ENCODE assay signal across 8 mouse cellular contexts in the genomic region with DNA sequence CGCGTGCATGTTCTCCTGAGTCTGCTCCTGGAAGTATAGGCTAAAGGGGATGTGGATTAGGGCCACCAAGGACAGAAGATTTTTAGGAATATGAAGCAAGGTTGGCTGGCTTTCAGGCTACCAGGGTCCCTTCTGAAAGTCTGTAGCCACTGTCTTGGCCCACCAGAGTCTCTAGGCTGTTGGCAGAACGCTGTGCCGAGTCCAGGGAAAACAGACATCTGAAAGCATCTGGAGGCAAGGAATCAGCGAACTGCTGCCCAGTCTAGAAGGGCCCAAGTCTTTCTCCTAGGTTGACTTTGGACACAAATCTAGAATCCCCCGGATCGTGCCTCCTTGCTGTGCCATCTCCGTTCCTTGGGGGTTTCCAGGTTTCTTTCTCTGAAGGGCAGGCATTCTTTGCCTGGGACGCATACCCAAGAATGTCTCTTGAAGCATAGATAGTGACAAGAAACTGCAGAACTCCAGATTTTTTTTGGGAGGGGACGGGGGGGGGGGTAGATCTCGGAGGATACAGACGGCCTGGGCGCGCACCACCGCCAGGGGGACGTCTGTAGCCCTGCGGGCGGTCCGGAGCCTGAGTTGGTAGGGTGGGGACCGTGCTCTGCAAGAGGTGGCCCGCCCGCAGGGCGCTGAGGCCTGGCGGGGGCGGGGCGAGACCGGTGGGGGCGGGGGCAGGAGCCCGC. TPM values are rescaled to one million over a fixed set of nuclear protein-coding genes. Genes with fewer than 3 reads are reported as not detected.
A peak's percentile ranks its signal among the peaks of the same experiment; 100 is the strongest.
DNase-seq lines count a peak whose midpoint lies in the region; ATAC-seq lines count a peak whose summit lies in the region.

No protein-coding gene starts in this region.

- WGBS in liver, embryonic 15.5 days (ENCODE audit: insufficient replicate concordance) = 8% methylated on average over 29 of the region's 29 CpGs
- WGBS in neural tube, embryonic 12.5 days = 7% methylated on average over 29 of the region's 29 CpGs

- H3K27me3 ChIP-seq in liver, embryonic 15.5 days = peaks cover 45% of the 10 kb centered on the region
- H3K27me3 ChIP-seq in neural tube, embryonic 12.5 days (replicated peaks) = no peaks in the 10 kb centered on the region

- ATAC-seq in liver, embryonic 15.5 days (ENCODE audit: insufficient read depth) = peak; percentile 62
- ATAC-seq in neural tube, embryonic 12.5 days (ENCODE audit: low FRiP score, low read depth) = peak; percentile 79
- ATAC-seq in inflammation-experienced regulatory T-cells, adult 6 months = no peak

- peaks cover 2% of the 10 kb centered on the region for H3K4me1 ChIP-seq in brown adipose tissue, adult 24 weeks (ENCODE audit: control insufficient read depth, insufficient read depth, insufficient read length, low read length)
- H3K4me1 ChIP-seq in liver, embryonic 15.5 days (replicated peaks) = peaks cover 10% of the 10 kb centered on the region
- peaks cover 16% of the 10 kb centered on the region for H3K4me1 ChIP-seq in neural tube, embryonic 12.5 days

- intact Hi-C loops in gastrocnemius, postnatal 14 days (cut with DNase I; ENCODE audit: low total_unique reads) = no loop called here

- no peaks in the 10 kb centered on the region for H3K36me3 ChIP-seq in liver, embryonic 15.5 days (replicated peaks)
- no peaks in the 10 kb centered on the region for H3K36me3 ChIP-seq in neural tube, embryonic 12.5 days

- DNase-seq in ES-CJ7 (ENCODE audit: low read depth, low spot score) = peak; percentile 71
- DNase-seq in gastrocnemius, postnatal 14 days = peak; percentile 82
- peak; percentile 47 for DNase-seq in induced T-regulatory cell, adult 2 months (ENCODE audit: low read depth)
- peak; percentile 49 to 62 for DNase-seq in thymus, postnatal 36 days

- H3K27ac ChIP-seq in brown adipose tissue, adult 24 weeks (replicated peaks; ENCODE audit: low read depth, low read length) = no peak overlapping the region
- H3K27ac ChIP-seq in liver, embryonic 15.5 days (replicated peaks) = no peak overlapping the region
- no peak overlapping the region for H3K27ac ChIP-seq in neural tube, embryonic 12.5 days

- H3K4me3 ChIP-seq in brown adipose tissue, adult 24 weeks (ENCODE audit: insufficient read depth, low read depth, low read length) = peak overlapping the region; percentile 42
- H3K4me3 ChIP-seq in liver, embryonic 15.5 days (replicated peaks) = peak overlapping the region; percentile 55
- peak overlapping the region; percentile 76 for H3K4me3 ChIP-seq in neural tube, embryonic 12.5 days

- no peaks in the 10 kb centered on the region for H3K9me3 ChIP-seq in liver, embryonic 15.5 days (replicated peaks)
- H3K9me3 ChIP-seq in neural tube, embryonic 12.5 days = no peaks in the 10 kb centered on the region

- no peak overlapping the region for H3K9ac ChIP-seq in liver, embryonic 15.5 days
- H3K9ac ChIP-seq in neural tube, embryonic 12.5 days = peak overlapping the region; percentile 81

- H3K4me2 ChIP-seq in liver, embryonic 15.5 days = peak overlapping the region; percentile 78
- H3K4me2 ChIP-seq in neural tube, embryonic 12.5 days (replicated peaks) = peak overlapping the region; percentile 89

RNA-seq across cellular contexts. Expression of gene Adamts7, which starts 0.5 kb away (rescaled TPM):
- 0.40 and 0.79 TPM in 2 replicates for polyA plus RNA-seq in brown adipose tissue, adult 24 weeks (2012; ENCODE audit: insufficient read depth, insufficient read length, missing spikeins)
- total RNA-seq in gastrocnemius, postnatal 14 days (2021) = 1 to 10 TPM; 4.3 TPM
- polyA plus RNA-seq in liver, embryonic 15.5 days (2015; fragmentation: Nextera tagmentation; extraction: Ambion mirVana) = 0.71 TPM in 2 replicates
- 19.0 and 19.1 TPM in 2 replicates for polyA plus RNA-seq in neural tube, embryonic 12.5 days (2016; fragmentation: Nextera tagmentation; extraction: Ambion mirVana)
- polyA plus RNA-seq in inflammation-experienced regulatory T-cells, adult 6 months (2017; shearing (Covaris generic)) = not detected

RNA-seq across cellular contexts. Expression of gene Morf4l1, which starts 47.8 kb away (rescaled TPM):
- polyA plus RNA-seq in brown adipose tissue, adult 24 weeks (2012; ENCODE audit: insufficient read depth, insufficient read length, missing spikeins) = 242 and 410 TPM in 2 replicates
- total RNA-seq in gastrocnemius, postnatal 14 days (2021) = 100 to 1,000 TPM; 156 to 165 TPM
- 104 and 108 TPM in 2 replicates for polyA plus RNA-seq in liver, embryonic 15.5 days (2015; fragmentation: Nextera tagmentation; extraction: Ambion mirVana)
- polyA plus RNA-seq in neural tube, embryonic 12.5 days (2016; fragmentation: Nextera tagmentation; extraction: Ambion mirVana) = 507 and 535 TPM in 2 replicates
- polyA plus RNA-seq in inflammation-experienced regulatory T-cells, adult 6 months (2017; shearing (Covaris generic)) = 100 to 1,000 TPM; 287 to 345 (median 307) TPM

Comparison
In these comparisons a context has a peak if more than half of its experiments do, and no peak if none do; other contexts are left out.
1. RNA of gene Adamts7, which starts 0.5 kb away (polyA plus RNA-seq): 19.0 to 19.1 TPM in neural tube, embryonic 12.5 days; 0.71 TPM in liver, embryonic 15.5 days, 0.40 to 0.79 TPM in brown adipose tissue, adult 24 weeks and not detected in inflammation-experienced regulatory T-cells, adult 6 months; every median in the first group is over 10 times any median in the second.
2. Peak in every context shown above with its lines, with median percentiles within 50 percentile points of each other: DNase-seq and H3K4me3 ChIP-seq.